Mouse (Mus musculus) G1E (cell line): Measurements from ENCODE around the gene Myb.

Source experiments
- CTCF ChIP-seq: IDR thresholded peaks from 2 replicates; pipeline ENCODE4 v1.5.1; 2012; ENCODE audit warnings: low read depth, low read length, inconsistent platforms, mixed read lengths
- GATA1 ChIP-seq: IDR thresholded peaks from 2 replicates; pipeline ENCODE4 v1.6.1; 2012; ENCODE audit warnings: borderline replicate concordance, low read length, inconsistent platforms, mixed read lengths
- GATA2 ChIP-seq: IDR thresholded peaks from 2 replicates; pipeline ENCODE4 v1.6.1; 2012; ENCODE audit warnings: low read depth, low read length, inconsistent platforms, borderline replicate concordance
- TAL1 ChIP-seq: conservative IDR thresholded peaks from 2 replicates; pipeline ENCODE4 v1.6.1; 2012; ENCODE audit warnings: low read depth, low read length, inconsistent platforms, mixed read lengths

- TF ChIP-seq CTCF: no peak
- no peak for TF ChIP-seq GATA1
- TF ChIP-seq GATA2: no peak
- TF ChIP-seq TAL1: no peak
These were observed 77.3 kb downstream of the Myb start for GRCm38 (mm10) chr10:21083391-21083918.
